In the genomic region with DNA sequence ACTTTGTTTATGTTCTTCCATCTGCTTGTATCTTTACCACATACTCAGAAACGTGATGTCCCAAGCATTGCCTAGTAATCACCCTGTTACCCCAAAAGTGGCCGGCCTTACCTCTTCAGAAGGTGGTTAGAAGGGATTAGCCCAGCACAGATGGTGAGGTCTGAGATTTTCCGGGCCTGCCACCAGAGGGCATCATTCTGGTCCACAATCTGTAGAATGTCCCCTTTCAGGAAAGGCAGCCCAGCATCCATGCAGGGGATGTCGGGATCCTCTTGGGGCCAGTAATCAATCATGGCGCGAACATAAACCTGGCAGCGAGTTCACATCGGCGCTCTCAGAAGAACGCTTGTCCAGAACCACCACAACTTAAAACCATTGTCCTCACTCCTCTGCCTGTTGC, we compare ENCODE assay signal across 9 mouse cellular contexts. TPM values are rescaled to one million over a fixed set of nuclear protein-coding genes. Genes with fewer than 3 reads are reported as not detected.
DNase-seq lines count a peak whose midpoint lies in the region; ATAC-seq and TF ChIP-seq lines count a peak whose summit lies in the region.
"Had no signal": no experiment of that assay in that cellular context is flagged by ENCODE, and none has a peak within 500 bp of the region (broad histone marks: within the 10 kb centered on the region; RNA-seq: fewer than 3 reads in every experiment).

No protein-coding gene starts in this region.

- no peaks in the 10 kb centered on the region for H3K4me1 ChIP-seq in hindbrain, embryonic 11.5 days (replicated peaks; ENCODE audit: control insufficient read depth, insufficient read depth, low read length)
- H3K4me1 ChIP-seq in hindbrain, embryonic 10.5 days (replicated peaks), result no peaks in the 10 kb centered on the region
- H3K4me1 ChIP-seq in ES-Bruce4 (ENCODE audit: control insufficient read depth, insufficient read depth, low read length), result no peaks in the 10 kb centered on the region
- no peaks in the 10 kb centered on the region for H3K4me1 ChIP-seq in bone marrow, adult 2 months (ENCODE audit: control insufficient read depth, insufficient read depth, low read length)
- no peaks in the 10 kb centered on the region for H3K4me1 ChIP-seq in forebrain, embryonic 15.5 days
- H3K4me1 ChIP-seq: lung, embryonic 15.5 days had no signal

- H3K9ac ChIP-seq in hindbrain, embryonic 11.5 days (ENCODE audit: low read depth, low read length), result no peak overlapping the region
- H3K9ac ChIP-seq in ES-Bruce4 (ENCODE audit: low read depth, poor library complexity, severe bottlenecking), result no peak overlapping the region
- H3K9ac ChIP-seq in forebrain, embryonic 15.5 days (replicated peaks), result no peak overlapping the region
- H3K9ac ChIP-seq: lung, embryonic 15.5 days had no signal

- H3K27ac ChIP-seq in hindbrain, embryonic 11.5 days (ENCODE audit: low read depth, low read length), result no peak overlapping the region
- no peak overlapping the region for H3K27ac ChIP-seq in hindbrain, embryonic 10.5 days
- H3K27ac ChIP-seq in ES-Bruce4 (ENCODE audit: insufficient read depth, low read length), result no peak overlapping the region
- no peak overlapping the region for H3K27ac ChIP-seq in bone marrow, adult 2 months (ENCODE audit: control insufficient read depth, insufficient read depth, low read depth, low read length, poor library complexity)
- no peak overlapping the region for H3K27ac ChIP-seq in forebrain, embryonic 15.5 days (replicated peaks)
- H3K27ac ChIP-seq: lung, embryonic 15.5 days had no signal

- no peak for TF ChIP-seq EP300 in ES-Bruce4 (IDR thresholded peaks at IDR 0.05; ENCODE audit: insufficient read depth, low read depth, low read length)

- no peaks in the 10 kb centered on the region for H3K9me3 ChIP-seq in hindbrain, embryonic 11.5 days (ENCODE audit: control insufficient read depth, low read length)
- 0 out of 2 replicates have a peak, but pooled peaks cover 3% of the 10 kb centered on the region for H3K9me3 ChIP-seq in hindbrain, embryonic 10.5 days
- H3K9me3 ChIP-seq in ES-Bruce4 (replicated peaks; ENCODE audit: control insufficient read depth, insufficient read depth, low read length, poor library complexity, severe bottlenecking), result no peaks in the 10 kb centered on the region
- no peaks in the 10 kb centered on the region for H3K9me3 ChIP-seq in forebrain, embryonic 15.5 days
- H3K9me3 ChIP-seq: lung, embryonic 15.5 days had no signal

- WGBS in hindbrain, embryonic 11.5 days, result 81% methylated on average over 10 of the region's 10 CpGs
- WGBS in hindbrain, embryonic 10.5 days, result 82% methylated on average over 10 of the region's 10 CpGs
- 80% methylated on average over 10 of the region's 10 CpGs for WGBS in bone marrow, adult 2 months
- 80% methylated on average over 10 of the region's 10 CpGs for WGBS in forebrain, embryonic 15.5 days

- no peaks in the 10 kb centered on the region for H3K36me3 ChIP-seq in hindbrain, embryonic 11.5 days (ENCODE audit: control insufficient read depth, insufficient read depth, low read length)
- H3K36me3 ChIP-seq in hindbrain, embryonic 10.5 days, result no peaks in the 10 kb centered on the region
- H3K36me3 ChIP-seq in ES-Bruce4 (ENCODE audit: control insufficient read depth, insufficient read depth, low read length, poor library complexity, severe bottlenecking), result no peaks in the 10 kb centered on the region
- no peaks in the 10 kb centered on the region for H3K36me3 ChIP-seq in forebrain, embryonic 15.5 days
- H3K36me3 ChIP-seq: lung, embryonic 15.5 days had no signal

- H3K4me3 ChIP-seq in hindbrain, embryonic 11.5 days (ENCODE audit: low read depth, low read length), result no peak overlapping the region
- H3K4me3 ChIP-seq in hindbrain, embryonic 10.5 days, result no peak overlapping the region
- no peak overlapping the region for H3K4me3 ChIP-seq in ES-Bruce4 (ENCODE audit: low read depth, low read length)
- no peak overlapping the region for H3K4me3 ChIP-seq in bone marrow, adult 2 months (replicated peaks; ENCODE audit: control insufficient read depth, low read depth, low read length)
- no peak overlapping the region for H3K4me3 ChIP-seq in forebrain, embryonic 15.5 days
- H3K4me3 ChIP-seq: lung, embryonic 15.5 days had no signal

- H3K27me3 ChIP-seq in hindbrain, embryonic 11.5 days (ENCODE audit: control insufficient read depth, insufficient read depth, low read length), result no peaks in the 10 kb centered on the region
- H3K27me3 ChIP-seq in hindbrain, embryonic 10.5 days (ENCODE audit: insufficient read depth, poor library complexity, severe bottlenecking), result no peaks in the 10 kb centered on the region
- H3K27me3 ChIP-seq in ES-Bruce4 (ENCODE audit: control insufficient read depth, insufficient read depth, low read length, poor library complexity, severe bottlenecking), result no peaks in the 10 kb centered on the region
- H3K27me3 ChIP-seq in forebrain, embryonic 15.5 days, result no peaks in the 10 kb centered on the region
- H3K27me3 ChIP-seq: lung, embryonic 15.5 days had no signal

- peak; percentile 62 for TF ChIP-seq CTCF in ES-Bruce4 (IDR thresholded peaks at IDR 0.05; ENCODE audit: low read depth, low read length)
- TF ChIP-seq CTCF in bone marrow, adult 2 months (IDR thresholded peaks at IDR 0.05; ENCODE audit: control insufficient read depth, insufficient read depth, low read length), result peak; percentile 65

- ATAC-seq in hindbrain, embryonic 11.5 days (ENCODE audit: low FRiP score), result no peak
- no peak for ATAC-seq in forebrain, embryonic 15.5 days (replicated peaks)

- no peak overlapping the region for H3K4me2 ChIP-seq in hindbrain, embryonic 11.5 days (replicated peaks; ENCODE audit: low read depth, low read length)
- H3K4me2 ChIP-seq in forebrain, embryonic 15.5 days (replicated peaks), result no peak overlapping the region
- H3K4me2 ChIP-seq: lung, embryonic 15.5 days had no signal

- no peak for TF ChIP-seq POLR2A in ES-Bruce4 (IDR thresholded peaks at IDR 0.05; ENCODE audit: insufficient read depth, low read length)
- TF ChIP-seq POLR2A in bone marrow, adult 2 months (IDR thresholded peaks at IDR 0.05; ENCODE audit: borderline replicate concordance, control insufficient read depth, low read depth, low read length), result no peak

- DNase-seq in hindbrain, embryonic 11.5 days (ENCODE audit: low spot score), result peak; percentile 12
- no peak for DNase-seq in hindbrain, embryonic 10.5 days (ENCODE audit: low spot score)
- peak; percentile 54 to 61 for DNase-seq in kidney, postnatal 4 days
- DNase-seq in thymus, postnatal 0 days (ENCODE audit: low spot score), result peak; percentile 15
- DNase-seq in right cerebral cortex, adult 18-20 months, result no peak

RNA-seq across cellular contexts. Expression of gene Mpp4, which starts 18.6 kb away (rescaled TPM):
- polyA plus RNA-seq in hindbrain, embryonic 11.5 days (2014; fragmentation: Nextera tagmentation; extraction: Ambion mirVana), result 0.33 and 0.96 TPM in 2 replicates
- polyA plus RNA-seq in hindbrain, embryonic 10.5 days (2016; fragmentation: Nextera tagmentation; extraction: Ambion mirVana), result 0.22 and 0.51 TPM in 2 replicates
- 0.54 and 0.97 TPM in 2 replicates for polyA plus RNA-seq in ES-Bruce4 (2011; ENCODE audit: insufficient read depth, insufficient read length, low read depth, missing spikeins)
- polyA plus RNA-seq in bone marrow, adult 2 months (2011; ENCODE audit: insufficient read depth, insufficient read length, low replicate concordance, missing spikeins), result 0.72 and 1.4 TPM in 2 replicates
- polyA plus RNA-seq in thymus, postnatal 0 days (2015; fragmentation: Nextera tagmentation; extraction: Ambion mirVana), result 4.8 and 6.2 TPM in 2 replicates
- polyA plus RNA-seq in forebrain, embryonic 15.5 days (2015; fragmentation: Nextera tagmentation; extraction: Ambion mirVana), result 0.76 and 0.77 TPM in 2 replicates

RNA-seq across cellular contexts. Expression of gene Tmem237, which starts 24.3 kb away (rescaled TPM):
- 48.1 and 51.1 TPM in 2 replicates for polyA plus RNA-seq in hindbrain, embryonic 11.5 days (2014; fragmentation: Nextera tagmentation; extraction: Ambion mirVana)
- polyA plus RNA-seq in hindbrain, embryonic 10.5 days (2016; fragmentation: Nextera tagmentation; extraction: Ambion mirVana), result 40.1 and 46.5 TPM in 2 replicates
- polyA plus RNA-seq in ES-Bruce4 (2011; ENCODE audit: insufficient read depth, insufficient read length, low read depth, missing spikeins), result 20.4 and 23.1 TPM in 2 replicates
- 2.3 TPM in 1 of 2 replicates, not detected in the other for polyA plus RNA-seq in bone marrow, adult 2 months (2011; ENCODE audit: insufficient read depth, insufficient read length, low replicate concordance, missing spikeins)
- 12.2 and 14.4 TPM in 2 replicates for polyA plus RNA-seq in thymus, postnatal 0 days (2015; fragmentation: Nextera tagmentation; extraction: Ambion mirVana)
- polyA plus RNA-seq in forebrain, embryonic 15.5 days (2015; fragmentation: Nextera tagmentation; extraction: Ambion mirVana), result 51.5 and 52.9 TPM in 2 replicates

RNA-seq across cellular contexts. Expression of gene C2cd6, which starts 49.8 kb away (rescaled TPM):
- polyA plus RNA-seq in hindbrain, embryonic 11.5 days (2014; fragmentation: Nextera tagmentation; extraction: Ambion mirVana), result not detected in 2 replicates
- not detected in 2 replicates for polyA plus RNA-seq in hindbrain, embryonic 10.5 days (2016; fragmentation: Nextera tagmentation; extraction: Ambion mirVana)
- not detected in 2 replicates for polyA plus RNA-seq in ES-Bruce4 (2011; ENCODE audit: insufficient read depth, insufficient read length, low read depth, missing spikeins)
- not detected in 2 replicates for polyA plus RNA-seq in bone marrow, adult 2 months (2011; ENCODE audit: insufficient read depth, insufficient read length, low replicate concordance, missing spikeins)
- not detected in 2 replicates for polyA plus RNA-seq in thymus, postnatal 0 days (2015; fragmentation: Nextera tagmentation; extraction: Ambion mirVana)
- not detected in 2 replicates for polyA plus RNA-seq in forebrain, embryonic 15.5 days (2015; fragmentation: Nextera tagmentation; extraction: Ambion mirVana)
- polyA plus RNA-seq: lung, embryonic 15.5 days had no signal

Comparison
In these comparisons a context has a peak if more than half of its experiments do, and no peak if none do; other contexts are left out.
1. DNase-seq: peak in hindbrain, embryonic 11.5 days (single experiment), kidney, postnatal 4 days (2 of 2) and thymus, postnatal 0 days (single experiment); none in hindbrain, embryonic 10.5 days (single experiment) and right cerebral cortex, adult 18-20 months (single experiment).